11 mouse cellular contexts compared by ENCODE assay signal in the genomic region with DNA sequence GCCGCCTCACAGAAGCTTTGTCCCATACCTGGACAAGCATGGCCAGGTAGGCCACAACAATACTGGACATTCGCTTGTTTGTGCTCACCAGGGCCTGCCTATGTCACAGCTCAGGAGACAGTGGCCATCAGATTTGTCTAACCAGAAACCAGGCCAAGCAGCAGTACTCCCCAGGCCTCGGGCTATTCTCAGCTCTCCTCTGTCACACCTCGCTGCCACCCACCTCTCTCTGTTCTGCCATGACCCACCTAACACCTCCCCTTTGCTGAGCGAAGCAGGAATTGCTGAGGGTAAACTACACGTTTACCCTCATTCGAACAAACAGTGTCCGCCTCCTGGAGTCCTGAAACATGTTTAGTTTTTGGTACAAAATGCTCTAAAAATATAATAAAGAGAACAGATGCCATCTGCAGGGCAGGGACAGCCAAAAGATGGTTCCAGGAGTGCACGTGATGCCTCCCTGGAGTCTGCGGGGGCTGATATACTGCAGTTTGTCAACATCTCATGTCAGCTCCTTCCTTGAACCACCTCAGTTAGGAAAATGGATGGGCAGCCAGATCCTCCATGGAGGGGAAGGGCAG.
DNase-seq lines count a peak whose midpoint lies in the region; ATAC-seq and TF ChIP-seq lines count a peak whose summit lies in the region.
"Had no signal": no experiment of that assay in that cellular context is flagged by ENCODE, and none has a peak within 500 bp of the region (broad histone marks: within the 10 kb centered on the region; RNA-seq: fewer than 3 reads in every experiment).

No protein-coding gene starts in this region.

- H3K4me2 ChIP-seq in forebrain, embryonic 16.5 days (ENCODE audit: low read length): no peak overlapping the region
- H3K4me2 ChIP-seq in forebrain, embryonic 15.5 days (replicated peaks): no peak overlapping the region
- no peak overlapping the region for H3K4me2 ChIP-seq in midbrain, embryonic 11.5 days
- no peak overlapping the region for H3K4me2 ChIP-seq in midbrain, postnatal 0 days (ENCODE audit: low read depth, low read length, poor library complexity, severe bottlenecking)
- H3K4me2 ChIP-seq: hindbrain, embryonic 14.5 days had no signal

- 0 out of 2 replicates have a peak, but pooled peaks have one; percentile 12 for ATAC-seq in forebrain, embryonic 16.5 days
- no peak for ATAC-seq in forebrain, embryonic 15.5 days (replicated peaks)
- ATAC-seq in midbrain, embryonic 11.5 days (ENCODE audit: low FRiP score): no peak
- ATAC-seq in midbrain, postnatal 0 days (ENCODE audit: low FRiP score): no peak

- H3K27ac ChIP-seq in forebrain, embryonic 16.5 days (ENCODE audit: low read length): no peak overlapping the region
- H3K27ac ChIP-seq in forebrain, embryonic 15.5 days (replicated peaks): no peak overlapping the region
- H3K27ac ChIP-seq in midbrain, embryonic 11.5 days (ENCODE audit: low read depth, low read length): no peak overlapping the region
- H3K27ac ChIP-seq in midbrain, postnatal 0 days (ENCODE audit: low read depth, low read length): no peak overlapping the region
- H3K27ac ChIP-seq in left cerebral cortex, adult 2 months: peak overlapping the region; percentile 92
- no peak overlapping the region for H3K27ac ChIP-seq in thymus, adult 2 months (ENCODE audit: control insufficient read depth, insufficient read depth, low read length)
- H3K27ac ChIP-seq: embryonic facial prominence, embryonic 10.5 days; hindbrain, embryonic 14.5 days had no signal

- intact Hi-C loops in left cerebral cortex, adult 2 months (cut with DNase I): loop anchor here (1.0 to 10.0 kb wide), 7 partner anchors 28 to 640 kb away; a partner anchor contains a TSS

- TF ChIP-seq POLR2A in thymus, adult 2 months (IDR thresholded peaks at IDR 0.05; ENCODE audit: control insufficient read depth, extremely low read depth, insufficient read depth, low read length, poor library complexity): no peak

- 82% methylated on average over 10 of the region's 10 CpGs for WGBS in forebrain, embryonic 16.5 days
- 78% methylated on average over 10 of the region's 10 CpGs for WGBS in forebrain, embryonic 15.5 days
- WGBS in midbrain, embryonic 11.5 days: 93% methylated on average over 10 of the region's 10 CpGs
- WGBS in midbrain, postnatal 0 days: 88% methylated on average over 10 of the region's 10 CpGs
- 91% methylated on average over 10 of the region's 10 CpGs for WGBS in thymus, adult 2 months

- no peaks in the 10 kb centered on the region for H3K9me3 ChIP-seq in forebrain, embryonic 16.5 days (ENCODE audit: control insufficient read depth, low read length)
- no peaks in the 10 kb centered on the region for H3K9me3 ChIP-seq in forebrain, embryonic 15.5 days
- H3K9me3 ChIP-seq in midbrain, embryonic 11.5 days (ENCODE audit: control insufficient read depth, low read length): no peaks in the 10 kb centered on the region
- H3K9me3 ChIP-seq in midbrain, postnatal 0 days (ENCODE audit: low read length): no peaks in the 10 kb centered on the region
- H3K9me3 ChIP-seq: embryonic facial prominence, embryonic 10.5 days had no signal

- no peak overlapping the region for H3K9ac ChIP-seq in forebrain, embryonic 16.5 days (replicated peaks; ENCODE audit: low read depth, low read length)
- no peak overlapping the region for H3K9ac ChIP-seq in forebrain, embryonic 15.5 days (replicated peaks)
- no peak overlapping the region for H3K9ac ChIP-seq in midbrain, embryonic 11.5 days (ENCODE audit: low read length)
- H3K9ac ChIP-seq in midbrain, postnatal 0 days (replicated peaks; ENCODE audit: low read length, poor library complexity, severe bottlenecking): no peak overlapping the region
- H3K9ac ChIP-seq: hindbrain, embryonic 14.5 days had no signal

- H3K36me3 ChIP-seq in forebrain, embryonic 16.5 days (ENCODE audit: control insufficient read depth, insufficient read depth): no peaks in the 10 kb centered on the region
- no peaks in the 10 kb centered on the region for H3K36me3 ChIP-seq in forebrain, embryonic 15.5 days
- no peaks in the 10 kb centered on the region for H3K36me3 ChIP-seq in midbrain, embryonic 11.5 days (ENCODE audit: control insufficient read depth, insufficient read depth, low read length)
- no peaks in the 10 kb centered on the region for H3K36me3 ChIP-seq in midbrain, postnatal 0 days (ENCODE audit: insufficient read depth, low read length)
- H3K36me3 ChIP-seq in thymus, adult 2 months (ENCODE audit: control insufficient read depth, insufficient read depth, low read length): no peaks in the 10 kb centered on the region
- H3K36me3 ChIP-seq: embryonic facial prominence, embryonic 10.5 days had no signal

- no peak for TF ChIP-seq CTCF in midbrain, postnatal 0 days (IDR thresholded peaks at IDR 0.05)
- no peak; the same call in 1 of the 2 replicates for TF ChIP-seq CTCF in left cerebral cortex, adult 2 months (IDR thresholded peaks at IDR 0.05)
- TF ChIP-seq CTCF in thymus, adult 2 months (IDR thresholded peaks at IDR 0.05; ENCODE audit: borderline replicate concordance, control insufficient read depth, extremely low read depth, insufficient read depth, low read length, poor library complexity): no peak

- H3K4me3 ChIP-seq in forebrain, embryonic 16.5 days (replicated peaks; ENCODE audit: low read length): no peak overlapping the region
- H3K4me3 ChIP-seq in forebrain, embryonic 15.5 days: no peak overlapping the region
- no peak overlapping the region for H3K4me3 ChIP-seq in midbrain, embryonic 11.5 days (ENCODE audit: low read depth, low read length)
- H3K4me3 ChIP-seq in midbrain, postnatal 0 days (ENCODE audit: low read depth, low read length): no peak overlapping the region
- no peak overlapping the region for H3K4me3 ChIP-seq in left cerebral cortex, adult 2 months
- H3K4me3 ChIP-seq in thymus, adult 2 months (ENCODE audit: control insufficient read depth, insufficient read depth, low read length): no peak overlapping the region
- H3K4me3 ChIP-seq: embryonic facial prominence, embryonic 10.5 days had no signal

- DNase-seq in midbrain, embryonic 11.5 days (ENCODE audit: low spot score, missing footprints): peak; percentile 61
- DNase-seq in midbrain, postnatal 0 days (ENCODE audit: low spot score): no peak
- DNase-seq in left cerebral cortex, adult 2 months (ENCODE audit: extremely low spot score in 1 of 2, low spot score in 2 of 2): peak in 1 of 2 experiments; percentile 63
- DNase-seq in thymus, adult 2 months: no peak
- DNase-seq in ovary, postnatal 36 days (ENCODE audit: low spot score): no peak
- DNase-seq in spleen, postnatal 14 days (ENCODE audit: low spot score in 2 of 2): no peak
- DNase-seq: heart, adult 18-20 months had no signal

- peaks cover 15% of the 10 kb centered on the region for H3K4me1 ChIP-seq in forebrain, embryonic 16.5 days (replicated peaks; ENCODE audit: control insufficient read depth, insufficient read depth, low read length)
- peaks cover 14% of the 10 kb centered on the region for H3K4me1 ChIP-seq in forebrain, embryonic 15.5 days
- no peaks in the 10 kb centered on the region for H3K4me1 ChIP-seq in midbrain, embryonic 11.5 days (ENCODE audit: control insufficient read depth, insufficient read depth, low read length)
- peaks cover 2% of the 10 kb centered on the region; the same call in 1 of the 2 replicates for H3K4me1 ChIP-seq in midbrain, postnatal 0 days (ENCODE audit: insufficient read depth, low read length)
- no peaks in the 10 kb centered on the region for H3K4me1 ChIP-seq in thymus, adult 2 months (replicated peaks; ENCODE audit: control insufficient read depth, insufficient read depth, low read length)
- H3K4me1 ChIP-seq: embryonic facial prominence, embryonic 10.5 days had no signal

- no peaks in the 10 kb centered on the region for H3K27me3 ChIP-seq in forebrain, embryonic 16.5 days (replicated peaks; ENCODE audit: control insufficient read depth, insufficient read depth, low read length)
- no peaks in the 10 kb centered on the region for H3K27me3 ChIP-seq in forebrain, embryonic 15.5 days
- no peaks in the 10 kb centered on the region for H3K27me3 ChIP-seq in midbrain, embryonic 11.5 days (ENCODE audit: control insufficient read depth, insufficient read depth, low read length)
- no peaks in the 10 kb centered on the region for H3K27me3 ChIP-seq in midbrain, postnatal 0 days (ENCODE audit: insufficient read depth, low read length)
- H3K27me3 ChIP-seq in thymus, adult 2 months (ENCODE audit: control insufficient read depth, insufficient read depth, low read length): no peaks in the 10 kb centered on the region
